Mouse (Mus musculus): Measurements from ENCODE around the gene Gm11634. TPM values are rescaled to one million over a fixed set of nuclear protein-coding genes. Genes with fewer than 3 reads are reported as not detected.

Gm11634 gene
- polyA plus RNA-seq, 1 experiment from 2014 or later = not detected

- Histone ChIP-seq H3K9ac (replicated peaks; ENCODE audit: low read depth) (peak within 1 kb of the TSS; percentile 93), H3K4me1 (ENCODE audit: insufficient read depth, low read depth, low read length) (peaks cover 5% of the 10 kb centered on the region; the same call in 1 of the 2 replicates), H3K9me3 (ENCODE audit: low read length) (no peaks in the 10 kb centered on the region), H3K36me3 (ENCODE audit: insufficient read depth, low read length) (no peaks in the 10 kb centered on the region), H3K4me3 (ENCODE audit: low read depth, low read length) (peak within 1 kb of the TSS; percentile 83), H3K27me3 (replicated peaks; ENCODE audit: insufficient read depth, low read length) (no peaks in the 10 kb centered on the region), H3K4me2 (replicated peaks; ENCODE audit: low read depth, low read length) (peak within 1 kb of the TSS; percentile 81), H3K27ac (ENCODE audit: low read length) (peak within 1 kb of the TSS; percentile 97)
- WGBS = under 1% methylated on average over 43 of the region's 43 CpGs
- no peak for TF ChIP-seq CTCF (IDR thresholded peaks at IDR 0.05)
- peak; percentile 40; the same call in 1 of the 2 replicates for TF ChIP-seq EP300 (IDR thresholded peaks at IDR 0.05)
- ATAC-seq = peak; percentile 82
- peak; percentile 99 for DNase-seq (ENCODE audit: low spot score)
Measured at GRCm38 (mm10) chr11:101551751-101552475, 47.1 kb downstream of the Gm11634 start, which contains the start of the genes Brca1 and Nbr1. Gene Brca1, minus strand, starts transcription at chr11:101551955. Gene Nbr1, plus strand, starts transcription at chr11:101552149.

DNA sequence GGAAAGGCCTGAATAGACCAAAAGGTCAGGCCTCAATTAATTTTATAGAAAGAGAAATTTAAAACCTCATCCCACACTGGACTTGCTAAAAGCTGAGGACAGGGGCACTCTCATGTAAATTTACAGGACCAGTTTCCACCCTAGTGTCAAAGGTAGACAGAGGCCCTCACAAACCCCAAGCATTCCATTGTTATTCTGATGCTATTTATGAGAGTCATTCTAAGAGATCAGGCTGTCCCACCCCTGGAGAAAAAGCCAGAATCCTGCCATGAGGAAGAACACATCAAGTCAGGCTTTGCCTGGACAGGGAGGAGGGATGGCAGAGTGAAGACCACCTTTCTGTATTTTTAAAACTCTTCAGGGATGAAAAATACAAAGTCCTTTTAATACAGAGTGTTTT is 50.5 kb downstream of the Gm11634 start:
- no peak overlapping the region for H3K27ac ChIP-seq (ENCODE audit: low read length)
- no peaks in the 10 kb centered on the region for H3K36me3 ChIP-seq (ENCODE audit: insufficient read depth, low read length)

GRCm38 (mm10) chr11:101544132-101544531 is 54.9 kb downstream of the Gm11634 start:
- TF ChIP-seq CTCF (IDR thresholded peaks at IDR 0.05) = no peak
- peak; percentile 20; the same call in 1 of the 2 replicates for TF ChIP-seq EP300 (IDR thresholded peaks at IDR 0.05)
- peak; percentile 71 for DNase-seq (ENCODE audit: low spot score)
- 52% methylated on average over 1 of the region's 1 CpGs for WGBS
- H3K9me3 ChIP-seq (ENCODE audit: low read length) = no peaks in the 10 kb centered on the region
- H3K9ac ChIP-seq (replicated peaks; ENCODE audit: low read depth) = no peak overlapping the region
- H3K27me3 ChIP-seq (replicated peaks; ENCODE audit: insufficient read depth, low read length) = no peaks in the 10 kb centered on the region
- peak; percentile 70 for ATAC-seq
- H3K4me1 ChIP-seq (ENCODE audit: insufficient read depth, low read depth, low read length) = no peaks in the 10 kb centered on the region
- peak overlapping the region; percentile 51 for H3K27ac ChIP-seq (ENCODE audit: low read length)
- no peak overlapping the region for H3K4me3 ChIP-seq (ENCODE audit: low read depth, low read length)
- no peaks in the 10 kb centered on the region for H3K36me3 ChIP-seq (ENCODE audit: insufficient read depth, low read length)
- 0 out of 2 replicates have a peak overlapping the region, but pooled peaks have one; percentile 28 for H3K4me2 ChIP-seq (replicated peaks; ENCODE audit: low read depth, low read length)

More for the DNA sequence above, 50.5 kb downstream of the Gm11634 start:
- H3K4me2 ChIP-seq (replicated peaks; ENCODE audit: low read depth, low read length) = no peak overlapping the region
- TF ChIP-seq EP300 (IDR thresholded peaks at IDR 0.05) (no peak), CTCF (IDR thresholded peaks at IDR 0.05) (no peak)
- H3K27me3 ChIP-seq (replicated peaks; ENCODE audit: insufficient read depth, low read length) = no peaks in the 10 kb centered on the region
- no peak overlapping the region for H3K9ac ChIP-seq (replicated peaks; ENCODE audit: low read depth)
- DNase-seq (ENCODE audit: low spot score) = no peak
- no peak overlapping the region for H3K4me3 ChIP-seq (ENCODE audit: low read depth, low read length)
- 0 out of 2 replicates have a peak, but pooled peaks cover 5% of the 10 kb centered on the region for H3K4me1 ChIP-seq (ENCODE audit: insufficient read depth, low read depth, low read length)
- ATAC-seq = no peak
- H3K9me3 ChIP-seq (ENCODE audit: low read length) = no peaks in the 10 kb centered on the region

Other genes with a start within 250 kb of the Gm11634 start
- gene G6pc, start 231.7 kb downstream of the Gm11634 start, polyA plus RNA-seq (2015; fragmentation: Nextera tagmentation; extraction: Ambion mirVana) = 0.07 TPM in 1 of 2 replicates, not detected in the other
- gene Aarsd1, start 181.6 kb downstream of the Gm11634 start, polyA plus RNA-seq (2015; fragmentation: Nextera tagmentation; extraction: Ambion mirVana) = 26.5 and 27.0 TPM in 2 replicates
- 2.6 and 2.9 TPM in 2 replicates for gene Gm27029, start 174.5 kb downstream of the Gm11634 start, polyA plus RNA-seq (2015; fragmentation: Nextera tagmentation; extraction: Ambion mirVana)
- gene Rundc1, start 174.2 kb downstream of the Gm11634 start, polyA plus RNA-seq (2015; fragmentation: Nextera tagmentation; extraction: Ambion mirVana) = 14.3 and 15.5 TPM in 2 replicates
- 6.5 and 7.3 TPM in 2 replicates for gene Ptges3l, start 173.9 kb downstream of the Gm11634 start, polyA plus RNA-seq (2015; fragmentation: Nextera tagmentation; extraction: Ambion mirVana)
- gene Rpl27, start 157.0 kb downstream of the Gm11634 start, polyA plus RNA-seq (2015; fragmentation: Nextera tagmentation; extraction: Ambion mirVana) = 221 and 251 TPM in 2 replicates
- gene Ifi35, start 150.8 kb downstream of the Gm11634 start, polyA plus RNA-seq (2015; fragmentation: Nextera tagmentation; extraction: Ambion mirVana) = 48.1 and 50.6 TPM in 2 replicates
- gene Rnd2, start 134.3 kb downstream of the Gm11634 start, polyA plus RNA-seq (2015; fragmentation: Nextera tagmentation; extraction: Ambion mirVana) = 7.5 and 9.4 TPM in 2 replicates
- gene Vat1, start 133.0 kb downstream of the Gm11634 start, polyA plus RNA-seq (2015; fragmentation: Nextera tagmentation; extraction: Ambion mirVana) = 76.4 and 88.1 TPM in 2 replicates
- gene Brca1, start 47.3 kb downstream of the Gm11634 start, polyA plus RNA-seq (2015; fragmentation: Nextera tagmentation; extraction: Ambion mirVana) = 0.42 and 1.5 TPM in 2 replicates
- 57.2 and 58.7 TPM in 2 replicates for gene Nbr1, start 47.1 kb downstream of the Gm11634 start, polyA plus RNA-seq (2015; fragmentation: Nextera tagmentation; extraction: Ambion mirVana)
- 7.6 TPM in 2 replicates for gene Tmem106a, start 17.0 kb downstream of the Gm11634 start, polyA plus RNA-seq (2015; fragmentation: Nextera tagmentation; extraction: Ambion mirVana)
- gene Rdm1, start 27.9 kb upstream of the Gm11634 start, polyA plus RNA-seq (2015; fragmentation: Nextera tagmentation; extraction: Ambion mirVana) = 20.1 and 34.1 TPM in 2 replicates
- 25.2 and 33.1 TPM in 2 replicates for gene Arl4d, start 66.3 kb upstream of the Gm11634 start, polyA plus RNA-seq (2015; fragmentation: Nextera tagmentation; extraction: Ambion mirVana)
- gene Dhx8, start 133.7 kb upstream of the Gm11634 start, polyA plus RNA-seq (2015; fragmentation: Nextera tagmentation; extraction: Ambion mirVana) = 16.4 and 20.3 TPM in 2 replicates
- 1.2 TPM in 2 replicates for gene Etv4, start 186.1 kb upstream of the Gm11634 start, polyA plus RNA-seq (2015; fragmentation: Nextera tagmentation; extraction: Ambion mirVana)

All from lung, postnatal 0 days (tissue).